Mouse (Mus musculus) thymus, adult 18-20 months (tissue): ENCODE results near the gene Rhox7b.
"Not testable (repeated sequence)": the region's sequence is repeated elsewhere in the genome, so short reads cannot be mapped to it uniquely, and the experiment has no call there.

Source experiments
- DNase-seq, 2 experiments: peaks; one replicate each; pipeline ENCODE4 v3.0.0; 2022; ENCODE audit warnings: mixed read lengths in 2 of 2

The Rhox7b gene

GRCm38 (mm10) chrX:37897132-37897531 is at the start of gene Rhox7b:
Rhox7b (minus strand) TSS chrX:37897232.
- DNase-seq: not testable (repeated sequence)

- no peak for DNase-seq
Measured at GRCm38 (mm10) chrX:37916311-37916710, 19.3 kb upstream of the Rhox7b start.

- no peak for DNase-seq
Measured at GRCm38 (mm10) chrX:37908581-37908980, 11.5 kb upstream of the Rhox7b start.

- DNase-seq: no peak
Measured at GRCm38 (mm10) chrX:37903727-37904126, 6.7 kb upstream of the Rhox7b start.

- not testable (repeated sequence) for DNase-seq
Measured at GRCm38 (mm10) chrX:37901670-37902069, 4.6 kb upstream of the Rhox7b start, which contains the start of gene Rhox9. Rhox9 (minus strand) TSS chrX:37901770.

- DNase-seq: no peak
Measured at GRCm38 (mm10) chrX:37878844-37879243, 18.2 kb downstream of the Rhox7b start, which contains the start of gene Rhox8. Rhox8 (minus strand) TSS chrX:37878944.

- no peak for DNase-seq
Measured at GRCm38 (mm10) chrX:37871641-37872040, 25.4 kb downstream of the Rhox7b start.
